Mouse (Mus musculus) heart, embryonic 16.5 days (tissue): Measurements from ENCODE around the gene Acsm1. TPM values are rescaled to one million over a fixed set of nuclear protein-coding genes. Genes with fewer than 3 reads are reported as not detected.

Experiments
- polyA plus RNA-seq: library from polyadenylated mRNA; unstranded; fragments of >200 nt; fragmentation: Nextera tagmentation; extraction: Ambion mirVana; gene quantifications from 2 replicates; pipeline ENCODE4 v1.2.1, GENCODE M21; 2015

Acsm1 gene
- polyA plus RNA-seq, 1 experiment from 2014 or later: 0.26 TPM

Other genes with a start within 250 kb of the Acsm1 start
- 0.07 TPM in 1 of 2 replicates, not detected in the other for gene Gp2, start 147.7 kb upstream of the Acsm1 start, polyA plus RNA-seq
- gene Umod, start 127.7 kb upstream of the Acsm1 start, polyA plus RNA-seq: 0.05 TPM in 1 of 2 replicates, not detected in the other
- gene Acsm5, start 87.6 kb upstream of the Acsm1 start, polyA plus RNA-seq: not detected in 2 replicates
- not detected in 2 replicates for gene Pdilt, start 83.5 kb upstream of the Acsm1 start, polyA plus RNA-seq
- not detected in 2 replicates for gene Acsm2, start 52.7 kb upstream of the Acsm1 start, polyA plus RNA-seq
- not detected in 2 replicates for gene Acsm4, start 83.0 kb downstream of the Acsm1 start, polyA plus RNA-seq
- 49.1 and 57.9 TPM in 2 replicates for gene Thumpd1, start 113.8 kb downstream of the Acsm1 start, polyA plus RNA-seq
- 0.11 and 0.12 TPM in 2 replicates for gene Acsm3, start 153.9 kb downstream of the Acsm1 start, polyA plus RNA-seq
- 13.5 and 17.2 TPM in 2 replicates for gene Rexo5, start 187.0 kb downstream of the Acsm1 start, polyA plus RNA-seq
- gene Eri2, start 187.0 kb downstream of the Acsm1 start, polyA plus RNA-seq: 13.3 TPM in 2 replicates